Mouse (Mus musculus) G1E (cell line): ENCODE data around the gene Btg4. TPM values are rescaled to one million over a fixed set of nuclear protein-coding genes. Genes with fewer than 3 reads are reported as not detected.

ENCODE experiments used
- ATAC-seq: 2 replicates; pipeline ENCODE4 v1.8.0; 2016; ENCODE audit warnings: mild to moderate bottlenecking; ENCODE audit not compliant: insufficient number of reproducible peaks, poor library complexity, low FRiP score, severe bottlenecking; ENCODE audit errors: extremely low read depth
- DNase-seq: peaks from one replicate; pipeline ENCODE4 v3.0.0; 2012; ENCODE audit warnings: low spot score
- H3K27me3 ChIP-seq: 2 replicates; pipeline ENCODE4 v1.6.1; 2012; ENCODE audit warnings: mild to moderate bottlenecking, low read length, inconsistent platforms; ENCODE audit not compliant: insufficient read depth
- H3K36me3 ChIP-seq: replicated peaks from 2 replicates; pipeline ENCODE3; 2012; ENCODE audit warnings: mild to moderate bottlenecking, inconsistent platforms
- H3K4me1 ChIP-seq: 2 replicates; pipeline ENCODE4 v1.6.1; 2012; ENCODE audit warnings: low read depth, low read length, inconsistent platforms, mixed read lengths; ENCODE audit not compliant: insufficient read depth
- H3K4me3 ChIP-seq: 2 replicates; pipeline ENCODE4 v1.5.1; 2012; ENCODE audit warnings: low read depth, mild to moderate bottlenecking, inconsistent platforms, low read length, moderate library complexity, mixed read lengths
- H3K9me3 ChIP-seq: replicated peaks from 2 replicates; pipeline ENCODE4 v1.6.1; 2012; ENCODE audit warnings: inconsistent platforms
- CTCF ChIP-seq: IDR thresholded peaks from 2 replicates; pipeline ENCODE4 v1.5.1; 2012; ENCODE audit warnings: low read depth, low read length, inconsistent platforms, mixed read lengths
- GATA1 ChIP-seq: IDR thresholded peaks from 2 replicates; pipeline ENCODE4 v1.6.1; 2012; ENCODE audit warnings: borderline replicate concordance, low read length, inconsistent platforms, mixed read lengths
- GATA2 ChIP-seq: IDR thresholded peaks from 2 replicates; pipeline ENCODE4 v1.6.1; 2012; ENCODE audit warnings: low read depth, low read length, inconsistent platforms, borderline replicate concordance
- POLR2AphosphoS5 ChIP-seq: IDR thresholded peaks from 2 replicates; pipeline ENCODE4 v1.6.1; 2012; ENCODE audit warnings: low read depth, low read length, inconsistent platforms; ENCODE audit not compliant: insufficient replicate concordance
- TAL1 ChIP-seq: conservative IDR thresholded peaks from 2 replicates; pipeline ENCODE4 v1.6.1; 2012; ENCODE audit warnings: low read depth, low read length, inconsistent platforms, mixed read lengths
- polyA plus RNA-seq: library from polyadenylated mRNA; stranded (reverse); fragments of >175 nt; gene quantifications from 2 replicates; pipeline ENCODE4 v1.2.3, GENCODE M21; 2012
- total RNA-seq, 2 experiments: library from RNA; stranded (forward) in 1 of 2; stranded (reverse) in 1 of 2; fragments of 200-1000 nt in 1 of 2; fragments of >200 nt in 1 of 2; fragmentation: Nextera tagmentation in 1 of 2; gene quantifications; 2 replicates each; pipeline ENCODE4 v1.2.3; 2014 to 2017

Btg4 gene
- total and polyA plus RNA-seq, 3 experiments = not detected

DNA sequence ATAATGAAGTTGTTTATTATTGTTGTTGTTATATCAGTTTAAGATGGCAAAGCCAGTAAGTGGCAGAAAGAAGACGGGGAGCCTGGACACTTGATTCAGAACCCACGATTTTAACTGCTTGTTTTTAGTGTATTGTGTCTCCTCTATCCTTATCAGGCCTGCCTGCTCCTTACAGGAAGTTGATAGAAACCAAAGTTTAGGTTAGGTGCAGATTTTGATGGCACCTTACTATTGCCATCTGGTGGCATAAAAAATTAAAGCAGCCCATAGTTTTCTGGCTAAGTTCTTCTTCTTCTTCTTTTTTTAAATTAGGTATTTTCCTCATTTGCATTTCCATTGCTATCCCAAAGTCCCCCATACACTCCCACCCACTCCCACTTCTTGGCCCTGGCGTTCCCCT is 8.5 kb upstream of the Btg4 start:
- peak; percentile 9 for DNase-seq
- Histone ChIP-seq H3K4me3 (no peak overlapping the region), H3K4me1 (peaks cover 3% of the 10 kb centered on the region; the same call in 1 of the 2 replicates), H3K27me3 (peaks cover 8% of the 10 kb centered on the region), H3K36me3 (no peaks in the 10 kb centered on the region), H3K9me3 (no peaks in the 10 kb centered on the region)
- TF ChIP-seq POLR2AphosphoS5 = no peak
- no peak for TF ChIP-seq GATA2
- TF ChIP-seq CTCF = no peak
- no peak for TF ChIP-seq GATA1
- no peak for TF ChIP-seq TAL1
- ATAC-seq = no peak

DNA sequence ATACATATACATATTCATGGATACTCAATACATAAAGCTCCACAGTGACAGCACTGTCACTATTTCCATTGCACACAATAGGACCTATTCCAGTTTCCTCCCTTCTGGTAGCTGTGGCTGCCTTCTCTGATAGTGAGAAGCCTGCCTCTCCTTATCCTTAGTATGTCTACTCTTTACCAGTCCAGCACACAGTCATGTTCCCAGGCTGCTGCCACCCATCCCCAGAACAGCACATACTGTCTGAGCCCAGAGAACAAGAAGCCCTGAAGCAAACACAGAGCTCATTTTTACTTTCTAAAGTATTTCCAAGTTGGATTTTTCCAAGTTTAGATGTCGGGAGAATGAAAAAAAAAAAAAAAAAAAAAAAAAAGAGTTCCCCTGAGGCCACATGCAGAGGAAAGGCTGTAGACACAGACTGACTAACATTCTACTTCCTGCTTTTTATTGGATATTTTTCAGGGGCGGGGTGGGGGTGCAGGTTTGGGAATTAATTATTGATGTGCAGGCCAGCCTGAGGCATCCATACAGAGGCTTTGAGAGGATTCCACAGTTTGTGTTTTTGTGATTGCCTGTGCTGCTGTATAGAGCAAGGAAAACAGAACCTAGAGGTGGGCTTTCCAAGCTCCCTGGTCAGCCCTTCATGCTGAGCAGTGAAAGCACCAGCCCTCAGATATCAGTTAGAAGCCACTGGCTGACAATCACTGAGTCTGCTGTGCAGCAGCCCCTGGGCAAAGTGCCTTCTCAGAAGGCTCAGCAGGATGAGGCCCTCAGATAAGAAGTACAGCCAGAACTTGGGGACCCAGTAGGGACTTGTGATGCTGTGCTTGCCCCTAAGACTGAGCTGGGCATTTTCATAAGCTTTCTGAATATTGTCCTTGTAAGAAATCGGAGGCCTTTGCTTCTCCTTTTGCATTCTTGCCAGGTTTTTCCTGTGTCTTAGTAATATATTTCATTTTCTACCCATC is 4.1 kb upstream of the Btg4 start:
- no peaks in the 10 kb centered on the region for H3K9me3 ChIP-seq
- peaks cover 3% of the 10 kb centered on the region; the same call in 1 of the 2 replicates for H3K4me1 ChIP-seq
- H3K27me3 ChIP-seq = peaks cover 13% of the 10 kb centered on the region
- H3K4me3 ChIP-seq = no peak overlapping the region
- no peaks in the 10 kb centered on the region for H3K36me3 ChIP-seq
- DNase-seq = no peak
- TF ChIP-seq TAL1 (no peak), POLR2AphosphoS5 (no peak), CTCF (no peak), GATA2 (no peak)
- ATAC-seq = no peak

DNA sequence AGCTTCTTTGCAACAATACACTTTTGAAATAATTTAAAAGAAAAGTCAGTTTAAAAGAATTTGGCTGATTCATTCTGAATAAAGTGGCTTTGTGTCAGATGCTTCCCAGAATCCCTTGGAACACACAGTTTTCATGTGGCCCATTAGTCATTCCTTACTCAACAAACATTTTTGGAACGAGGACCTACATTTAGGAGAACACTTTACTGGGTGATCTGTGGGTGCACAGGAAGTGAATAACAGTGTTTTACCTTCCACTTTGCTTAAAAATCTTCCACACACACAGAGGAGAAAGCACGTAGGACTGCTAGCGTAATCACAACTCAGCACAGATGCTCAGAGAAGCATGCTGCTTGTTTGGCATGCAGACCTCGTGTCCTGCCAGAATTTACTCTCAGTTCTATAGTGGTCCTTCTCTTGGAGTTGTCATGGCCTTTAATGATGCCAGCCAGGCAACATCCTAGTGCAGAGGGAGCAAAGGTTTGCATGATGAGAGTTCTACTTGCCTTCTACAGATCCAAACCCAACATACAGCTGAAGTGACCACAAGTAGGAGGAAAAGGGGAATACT is 1.7 kb upstream of the Btg4 start:
- Histone ChIP-seq H3K4me1 (peaks cover 3% of the 10 kb centered on the region; the same call in 1 of the 2 replicates), H3K4me3 (no peak overlapping the region), H3K9me3 (no peaks in the 10 kb centered on the region), H3K27me3 (peaks cover 13% of the 10 kb centered on the region), H3K36me3 (no peaks in the 10 kb centered on the region)
- ATAC-seq (no peak), DNase-seq (no peak)
- no peak for TF ChIP-seq TAL1

DNA sequence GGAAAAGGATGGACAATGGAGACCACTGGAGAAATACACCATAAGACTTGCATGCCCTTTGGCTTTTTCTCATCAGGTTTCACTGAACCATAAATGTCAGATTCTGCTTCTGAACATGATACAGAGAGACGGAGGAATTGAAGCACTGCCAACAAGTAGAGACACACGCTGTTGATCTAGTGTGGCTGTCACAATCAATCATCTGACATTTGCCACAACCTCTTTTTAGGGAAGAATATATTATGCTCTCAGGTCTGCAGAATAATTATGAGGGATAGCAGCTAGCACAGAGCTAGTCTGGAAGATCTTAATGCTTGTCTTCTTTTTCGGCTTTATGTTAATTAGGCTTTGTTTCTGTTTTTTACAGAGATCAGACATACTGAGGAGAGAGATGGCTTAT is 7.5 kb downstream of the Btg4 start:
- TF ChIP-seq POLR2AphosphoS5 = no peak

DNA sequence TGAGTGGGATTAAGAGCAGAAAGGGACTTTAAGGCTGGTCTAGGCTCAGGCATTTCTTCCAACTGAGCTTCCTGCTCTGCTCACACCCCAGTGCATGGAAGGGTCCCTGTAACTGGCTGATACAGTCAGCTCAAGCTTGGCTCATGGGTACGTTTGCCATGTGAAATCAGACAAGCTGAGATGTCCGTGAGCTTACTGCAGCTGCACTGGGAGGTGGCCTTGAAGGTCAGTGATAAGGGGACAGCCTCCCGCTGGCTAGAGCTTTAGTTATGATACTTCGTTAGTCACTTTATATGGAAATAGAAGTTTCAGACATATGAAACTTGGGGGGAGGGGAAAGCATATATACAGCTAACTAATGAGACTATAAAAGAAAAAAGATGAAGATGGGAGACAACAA is 10.1 kb downstream of the Btg4 start:
- DNase-seq (no peak), ATAC-seq (no peak)
- Histone ChIP-seq H3K36me3 (peaks cover 3% of the 10 kb centered on the region), H3K4me1 (peaks cover 28% of the 10 kb centered on the region), H3K4me3 (no peak overlapping the region), H3K9me3 (no peaks in the 10 kb centered on the region), H3K27me3 (peaks cover 21% of the 10 kb centered on the region)
- TF ChIP-seq CTCF = no peak
- TF ChIP-seq POLR2AphosphoS5 = no peak
- no peak for TF ChIP-seq TAL1
- TF ChIP-seq GATA2 = no peak
- TF ChIP-seq GATA1 = no peak

More for the DNA sequence above, 7.5 kb downstream of the Btg4 start:
- H3K4me3 ChIP-seq = no peak overlapping the region
- DNase-seq (no peak), ATAC-seq (no peak)
- H3K4me1 ChIP-seq = peaks cover 6% of the 10 kb centered on the region; the same call in 1 of the 2 replicates
- no peaks in the 10 kb centered on the region for H3K9me3 ChIP-seq
- H3K36me3 ChIP-seq = peaks cover 3% of the 10 kb centered on the region
- peaks cover 2% of the 10 kb centered on the region for H3K27me3 ChIP-seq

DNA sequence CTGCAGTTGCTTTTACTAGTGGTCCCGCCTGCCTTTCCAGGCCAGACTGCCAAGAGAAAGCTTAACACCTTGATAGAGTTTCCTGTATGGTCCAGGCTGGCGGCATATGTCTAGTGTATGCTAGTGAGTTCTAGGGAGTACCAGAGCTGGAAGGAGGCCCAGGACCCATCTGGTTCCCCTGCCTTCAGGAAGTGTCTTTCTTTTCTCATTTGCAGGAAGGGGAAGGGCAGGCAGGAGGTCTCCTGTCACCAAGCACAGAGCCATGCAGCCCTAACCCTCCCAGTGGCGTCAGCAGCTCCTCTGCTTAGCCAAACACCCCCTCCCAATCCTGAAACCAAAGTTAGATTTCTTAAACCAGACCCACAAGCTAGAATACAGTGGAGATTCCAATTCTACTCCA is 15.1 kb downstream of the Btg4 start:
- peaks cover 53% of the 10 kb centered on the region for H3K4me1 ChIP-seq
- peak overlapping the region; percentile 58; the same call in 1 of the 2 replicates for H3K4me3 ChIP-seq

More for the DNA sequence above, 15.1 kb downstream of the Btg4 start:
- H3K36me3 ChIP-seq = no peaks in the 10 kb centered on the region
- ATAC-seq (no peak), DNase-seq (no peak)
- H3K9me3 ChIP-seq = no peaks in the 10 kb centered on the region
- TF ChIP-seq POLR2AphosphoS5 (no peak), GATA2 (no peak), GATA1 (no peak), CTCF (no peak), TAL1 (no peak)
- H3K27me3 ChIP-seq = peaks cover 29% of the 10 kb centered on the region
